Mouse (Mus musculus): ENCODE measurements at regions not wholly inside any gene's neighbourhood (a gene's known extent, or its start where the extent isn't known, plus 50 kb on each side); places are given as distances from the start of the nearest gene placed in this dataset.

GRCm38 (mm10) chr13:6204801-6205200 is 343.1 kb upstream of the Pitrm1 start:
- no peak for TF ChIP-seq POLR2A (IDR thresholded peaks at IDR 0.05; ENCODE audit: borderline replicate concordance, extremely low read depth, low read depth, low read length)
- no peak for TF ChIP-seq CTCF (IDR thresholded peaks at IDR 0.05; ENCODE audit: insufficient read depth, low read length)

Measured in lung, adult 2 months (tissue).